Mouse (Mus musculus): ENCODE results near the gene Igf2bp3. TPM values are rescaled to one million over a fixed set of nuclear protein-coding genes. Genes with fewer than 3 reads are reported as not detected.

The Igf2bp3 gene
- polyA plus RNA-seq, 1 experiment from 2014 or later = 40.9 TPM

- no peak for ATAC-seq (ENCODE audit: low read depth)
- Histone ChIP-seq H3K4me2 (peak overlapping the region; percentile 74), H3K4me3 (peak overlapping the region; percentile 60), H3K9ac (peak overlapping the region; percentile 75), H3K36me3 (no peaks in the 10 kb centered on the region), H3K27ac (replicated peaks) (peak overlapping the region; percentile 93), H3K27me3 (no peaks in the 10 kb centered on the region), H3K9me3 (no peaks in the 10 kb centered on the region), H3K4me1 (replicated peaks) (peaks cover 27% of the 10 kb centered on the region)
- WGBS = 2% methylated on average over 11 of the region's 11 CpGs
Measured at GRCm38 (mm10) chr6:49216811-49217542, 2.2 kb upstream of the Igf2bp3 start.

- Histone ChIP-seq H3K27me3 (no peaks in the 10 kb centered on the region), H3K9ac (peak overlapping the region; percentile 97), H3K27ac (replicated peaks) (peak overlapping the region; percentile 99), H3K36me3 (no peaks in the 10 kb centered on the region), H3K4me3 (peak overlapping the region; percentile 94), H3K4me1 (replicated peaks) (peaks cover 36% of the 10 kb centered on the region), H3K4me2 (peak overlapping the region; percentile 96), H3K9me3 (no peaks in the 10 kb centered on the region)
- 1% methylated on average over 14 of the region's 14 CpGs for WGBS
- peak; percentile 13 for ATAC-seq (ENCODE audit: low read depth)
Measured at GRCm38 (mm10) chr6:49215748-49216585, 1.2 kb upstream of the Igf2bp3 start.

DNA sequence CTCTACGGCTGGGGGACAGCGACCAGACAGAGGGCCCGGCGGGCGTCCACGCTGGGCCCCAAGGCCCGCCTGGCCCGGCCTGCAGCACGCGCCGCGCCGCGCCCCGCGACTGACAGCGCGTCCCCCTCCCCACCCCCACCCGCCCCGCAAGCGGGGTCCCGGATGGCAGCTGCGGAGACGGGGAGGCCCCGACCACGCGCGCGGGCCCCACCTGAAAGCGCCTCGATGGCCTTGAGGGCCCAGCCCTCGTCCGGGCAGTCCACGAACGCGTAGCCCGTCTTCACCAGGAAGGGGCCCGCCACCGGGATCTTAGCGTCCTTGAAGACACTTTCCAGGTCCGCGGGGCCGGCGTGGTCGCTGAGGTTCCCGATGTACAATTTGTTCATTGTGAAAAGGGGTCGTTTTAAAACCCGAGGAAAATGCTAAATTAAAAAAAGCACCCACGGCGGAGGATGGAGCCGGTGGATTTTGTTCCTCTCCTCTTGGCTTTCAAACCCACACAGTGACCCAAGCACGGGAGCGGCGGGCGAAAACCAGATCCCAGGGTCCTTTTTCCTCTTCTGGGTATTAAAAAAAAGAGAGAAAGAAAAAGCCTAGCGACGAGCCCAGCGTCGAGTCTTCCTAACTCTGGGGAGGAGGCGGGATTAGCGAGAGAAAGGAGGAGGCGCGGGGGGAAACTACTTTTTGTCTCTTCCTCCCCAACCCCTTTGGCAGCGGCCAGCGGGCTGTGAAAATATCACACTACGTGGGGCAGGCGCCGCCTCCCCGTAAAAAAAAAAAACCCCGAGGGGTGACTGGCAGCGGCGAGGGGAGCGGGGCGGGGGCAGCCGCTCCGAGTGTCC is 450 bp downstream of the Igf2bp3 start:
- Histone ChIP-seq H3K4me2 (peak overlapping the region; percentile 96), H3K9me3 (no peaks in the 10 kb centered on the region), H3K9ac (peak overlapping the region; percentile 97), H3K27me3 (no peaks in the 10 kb centered on the region), H3K27ac (replicated peaks) (peak overlapping the region; percentile 99), H3K36me3 (no peaks in the 10 kb centered on the region), H3K4me1 (replicated peaks) (peaks cover 43% of the 10 kb centered on the region), H3K4me3 (peak overlapping the region; percentile 94)
- ATAC-seq (ENCODE audit: low read depth) = peak; percentile 40
- under 1% methylated on average over 67 of the region's 76 CpGs for whole genome bisulfite sequencing

- peak overlapping the region; percentile 96 for H3K4me2 ChIP-seq
- H3K9me3 ChIP-seq = no peaks in the 10 kb centered on the region
- peak overlapping the region; percentile 97 for H3K9ac ChIP-seq
- under 1% methylated on average over 50 of the region's 50 CpGs for WGBS
- peak overlapping the region; percentile 94 for H3K4me3 ChIP-seq
- H3K27me3 ChIP-seq = no peaks in the 10 kb centered on the region
- ATAC-seq (ENCODE audit: low read depth) = no peak
- peak overlapping the region; percentile 99 for H3K27ac ChIP-seq (replicated peaks)
- no peaks in the 10 kb centered on the region for H3K36me3 ChIP-seq
- peaks cover 48% of the 10 kb centered on the region for H3K4me1 ChIP-seq (replicated peaks)
Measured at GRCm38 (mm10) chr6:49213581-49214085, 1.1 kb downstream of the Igf2bp3 start.

DNA sequence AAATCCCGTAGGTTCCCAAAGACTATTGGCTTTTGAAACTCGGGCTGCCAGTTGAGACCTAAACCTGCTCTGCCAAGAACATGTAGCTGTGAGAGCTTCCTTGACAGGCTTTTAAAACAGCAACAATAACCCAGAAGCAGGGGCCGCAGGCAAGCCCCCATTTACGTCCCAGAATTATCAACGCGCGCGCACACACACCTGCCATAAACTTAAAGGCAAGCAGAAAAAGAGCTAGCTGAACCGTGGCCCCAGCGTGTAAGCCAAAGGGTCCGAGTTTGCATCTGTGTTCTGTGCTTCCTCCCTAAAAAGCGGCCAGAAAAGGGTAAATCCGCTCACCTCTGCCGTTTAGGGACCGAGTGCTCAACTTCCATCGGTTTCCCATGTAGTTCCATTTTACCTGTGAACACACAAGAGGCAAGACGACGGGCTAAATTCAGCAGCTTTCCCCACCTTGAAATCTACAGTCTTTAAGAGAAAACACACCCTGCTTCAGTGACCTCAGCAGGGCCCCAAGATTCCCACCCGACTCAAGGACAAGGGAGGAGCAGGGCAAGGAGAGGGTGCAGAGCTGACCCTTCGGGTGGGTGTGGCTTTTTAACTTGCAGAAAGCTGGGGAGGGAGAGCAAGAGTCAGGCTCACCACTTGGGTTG is 1.7 kb downstream of the Igf2bp3 start:
- no peaks in the 10 kb centered on the region for H3K36me3 ChIP-seq
- 2% methylated on average over 20 of the region's 20 CpGs for WGBS
- H3K27ac ChIP-seq (replicated peaks) = peak overlapping the region; percentile 99; the same call in 1 of the 2 replicates
- H3K27me3 ChIP-seq = no peaks in the 10 kb centered on the region
- H3K9me3 ChIP-seq = no peaks in the 10 kb centered on the region
- H3K4me3 ChIP-seq = peak overlapping the region; percentile 94
- ATAC-seq (ENCODE audit: low read depth) = no peak
- peak overlapping the region; percentile 96 for H3K4me2 ChIP-seq
- H3K9ac ChIP-seq = peak overlapping the region; percentile 97
- peaks cover 50% of the 10 kb centered on the region for H3K4me1 ChIP-seq (replicated peaks)

DNA sequence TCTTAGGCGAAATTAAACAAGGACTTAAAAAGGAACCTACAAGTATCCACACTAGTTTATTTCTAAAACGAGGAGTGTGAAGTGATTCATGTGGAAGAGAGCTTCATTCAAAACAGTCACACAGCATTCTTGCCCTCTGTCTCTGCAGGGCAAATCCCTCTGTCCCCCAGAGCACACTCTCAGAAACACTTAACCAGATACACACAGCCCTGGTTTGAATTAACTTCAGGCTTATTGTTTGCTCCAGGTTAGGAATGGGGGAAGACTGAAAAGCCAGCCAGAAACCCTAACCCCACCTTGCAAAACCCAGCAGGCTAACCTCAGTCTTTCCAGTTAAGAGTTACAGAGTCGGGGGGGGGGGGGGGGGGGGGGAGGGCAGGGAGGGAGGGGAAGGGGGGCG is 2.6 kb downstream of the Igf2bp3 start:
- no peak for ATAC-seq (ENCODE audit: low read depth)
- Histone ChIP-seq H3K27ac (replicated peaks) (no peak overlapping the region), H3K4me2 (peak overlapping the region; percentile 96), H3K9ac (peak overlapping the region; percentile 97; the same call in 1 of the 2 replicates), H3K9me3 (no peaks in the 10 kb centered on the region), H3K4me1 (replicated peaks) (peaks cover 50% of the 10 kb centered on the region), H3K36me3 (no peaks in the 10 kb centered on the region), H3K4me3 (peak overlapping the region; percentile 94), H3K27me3 (no peaks in the 10 kb centered on the region)
- WGBS = 25% methylated on average over 3 of the region's 4 CpGs

- H3K27me3 ChIP-seq = no peaks in the 10 kb centered on the region
- 0 out of 2 replicates have a peak overlapping the region, but pooled peaks have one; percentile 9 for H3K9ac ChIP-seq
- no peaks in the 10 kb centered on the region for H3K9me3 ChIP-seq
- no peak overlapping the region for H3K4me3 ChIP-seq
- peak overlapping the region; percentile 49 for H3K4me2 ChIP-seq
- no peak for ATAC-seq (ENCODE audit: low read depth)
- no peak overlapping the region for H3K27ac ChIP-seq (replicated peaks)
- WGBS = 42% methylated on average over 5 of the region's 5 CpGs
- H3K36me3 ChIP-seq = peaks cover 2% of the 10 kb centered on the region
- peaks cover 51% of the 10 kb centered on the region for H3K4me1 ChIP-seq (replicated peaks)
Measured at GRCm38 (mm10) chr6:49211596-49211995, 3.2 kb downstream of the Igf2bp3 start.

- Histone ChIP-seq H3K4me1 (replicated peaks) (peaks cover 53% of the 10 kb centered on the region), H3K27me3 (no peaks in the 10 kb centered on the region), H3K27ac (replicated peaks) (peak overlapping the region; percentile 49; the same call in 1 of the 2 replicates), H3K4me3 (peak overlapping the region; percentile 24), H3K36me3 (peaks cover 13% of the 10 kb centered on the region), H3K9me3 (no peaks in the 10 kb centered on the region), H3K9ac (peak overlapping the region; percentile 62), H3K4me2 (peak overlapping the region; percentile 49)
- no peak for ATAC-seq (ENCODE audit: low read depth)
- 11% methylated on average over 14 of the region's 14 CpGs for WGBS
Measured at GRCm38 (mm10) chr6:49209881-49210854, 4.6 kb downstream of the Igf2bp3 start.

DNA sequence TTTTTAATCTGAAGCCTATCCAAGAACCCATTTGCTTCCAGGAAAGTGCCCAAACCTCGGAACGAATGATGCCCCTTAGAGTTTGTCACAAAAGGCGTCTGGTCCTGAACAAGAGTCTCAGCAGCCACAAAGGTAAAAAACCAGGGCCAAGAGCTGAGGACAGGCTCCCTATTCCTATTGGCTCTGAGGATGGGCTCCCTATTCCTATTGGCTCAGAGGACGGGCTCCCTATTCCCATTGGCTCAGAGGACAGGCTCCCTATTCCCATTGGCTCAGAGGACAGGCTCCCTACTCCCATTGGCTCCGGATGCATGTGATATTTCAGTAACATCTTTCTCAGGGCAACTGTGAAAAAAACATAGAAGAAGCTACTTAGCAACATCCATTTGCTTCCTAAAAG is 5.8 kb downstream of the Igf2bp3 start:
- peaks cover 23% of the 10 kb centered on the region for H3K36me3 ChIP-seq
- WGBS = 86% methylated on average over 5 of the region's 5 CpGs

GRCm38 (mm10) chr6:49208297-49208930 is 6.3 kb downstream of the Igf2bp3 start:
- Histone ChIP-seq H3K9me3 (no peaks in the 10 kb centered on the region), H3K36me3 (peaks cover 28% of the 10 kb centered on the region), H3K4me2 (peak overlapping the region; percentile 22; the same call in 1 of the 2 replicates), H3K4me3 (no peak overlapping the region), H3K27ac (replicated peaks) (0 out of 2 replicates have a peak overlapping the region, but pooled peaks have one; percentile 10), H3K9ac (no peak overlapping the region), H3K27me3 (no peaks in the 10 kb centered on the region), H3K4me1 (replicated peaks) (peaks cover 51% of the 10 kb centered on the region)
- no peak for ATAC-seq (ENCODE audit: low read depth)
- WGBS = 74% methylated on average over 8 of the region's 8 CpGs

More for the DNA sequence above, 5.8 kb downstream of the Igf2bp3 start:
- no peak overlapping the region for H3K4me3 ChIP-seq
- no peaks in the 10 kb centered on the region for H3K9me3 ChIP-seq
- H3K4me2 ChIP-seq = 0 out of 2 replicates have a peak overlapping the region, but pooled peaks have one; percentile 22
- no peaks in the 10 kb centered on the region for H3K27me3 ChIP-seq
- H3K27ac ChIP-seq (replicated peaks) = 0 out of 2 replicates have a peak overlapping the region, but pooled peaks have one; percentile 10
- H3K9ac ChIP-seq = no peak overlapping the region
- peaks cover 53% of the 10 kb centered on the region for H3K4me1 ChIP-seq (replicated peaks)
- 0 out of 2 replicates have a peak, but pooled peaks have one; percentile 38 for ATAC-seq (ENCODE audit: low read depth)

Data from neural tube, embryonic 13.5 days (tissue).